15 mouse cellular contexts compared by ENCODE assay signal in genomic region chr8:26487866-26488265, GRCm38 (mm10).
"Had no signal": no experiment of that assay in that cellular context is flagged by ENCODE, and none has a peak within 500 bp of the region (broad histone marks: within the 10 kb centered on the region; RNA-seq: fewer than 3 reads in every experiment).

No protein-coding gene starts in this region.

- H3K9ac ChIP-seq: neural tube, embryonic 15.5 days; stomach, embryonic 15.5 days had no signal

- H3K4me2 ChIP-seq: neural tube, embryonic 15.5 days; stomach, embryonic 15.5 days had no signal

- H3K9me3 ChIP-seq: neural tube, embryonic 15.5 days; stomach, embryonic 15.5 days had no signal

- H3K27ac ChIP-seq: neural tube, embryonic 15.5 days; stomach, embryonic 15.5 days; stomach, postnatal 0 days had no signal

- H3K36me3 ChIP-seq: neural tube, embryonic 15.5 days; stomach, embryonic 15.5 days had no signal

- H3K4me1 ChIP-seq: neural tube, embryonic 15.5 days; stomach, embryonic 15.5 days had no signal

- H3K27me3 ChIP-seq: neural tube, embryonic 15.5 days; stomach, embryonic 15.5 days had no signal

- DNase-seq: retina, postnatal 1 day; right cerebral cortex, adult 18-20 months; right cerebral cortex, postnatal 14 days; right cerebral cortex, postnatal 25 days; right cerebral cortex, postnatal 4 days; spleen, adult 18-20 months; thymus, adult 18-20 months; thymus, adult 2 months; thymus, postnatal 14 days; thymus, postnatal 25 days; thymus, postnatal 36 days; thymus, postnatal 4 days had no signal

- H3K4me3 ChIP-seq: neural tube, embryonic 15.5 days; stomach, embryonic 15.5 days had no signal
